Mouse (Mus musculus): ENCODE data around the gene Trim26. TPM values are rescaled to one million over a fixed set of nuclear protein-coding genes. Genes with fewer than 3 reads are reported as not detected.
A peak's percentile ranks its signal among the peaks of the same experiment; 100 is the strongest.

The Trim26 gene
- polyA plus RNA-seq, 1 experiment from 2014 or later: 37.5 TPM

DNA sequence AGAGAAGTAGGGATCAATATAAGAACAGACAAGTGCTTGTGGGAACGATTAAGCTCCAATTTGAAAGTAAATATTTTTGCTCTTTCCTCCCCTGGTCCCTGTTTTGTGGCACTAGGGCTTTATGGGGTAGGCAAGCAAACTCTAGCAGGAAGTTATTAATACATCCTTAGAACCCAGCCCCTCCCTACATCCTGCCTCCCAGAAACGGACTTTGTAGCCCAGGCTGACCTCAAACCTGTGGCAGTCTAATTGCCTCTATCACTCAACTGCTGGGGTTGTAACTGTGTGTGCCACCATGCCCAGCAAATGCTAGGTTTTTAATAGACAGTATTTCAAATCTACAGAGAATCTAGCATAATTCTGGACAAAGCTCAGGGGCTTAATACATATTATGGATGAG lies 24.7 kb downstream of the Trim26 start:
- ATAC-seq (ENCODE audit: insufficient read depth, low FRiP score, low TSS enrichment): no peak
- WGBS: 71% methylated on average over 2 of the region's 2 CpGs

DNA sequence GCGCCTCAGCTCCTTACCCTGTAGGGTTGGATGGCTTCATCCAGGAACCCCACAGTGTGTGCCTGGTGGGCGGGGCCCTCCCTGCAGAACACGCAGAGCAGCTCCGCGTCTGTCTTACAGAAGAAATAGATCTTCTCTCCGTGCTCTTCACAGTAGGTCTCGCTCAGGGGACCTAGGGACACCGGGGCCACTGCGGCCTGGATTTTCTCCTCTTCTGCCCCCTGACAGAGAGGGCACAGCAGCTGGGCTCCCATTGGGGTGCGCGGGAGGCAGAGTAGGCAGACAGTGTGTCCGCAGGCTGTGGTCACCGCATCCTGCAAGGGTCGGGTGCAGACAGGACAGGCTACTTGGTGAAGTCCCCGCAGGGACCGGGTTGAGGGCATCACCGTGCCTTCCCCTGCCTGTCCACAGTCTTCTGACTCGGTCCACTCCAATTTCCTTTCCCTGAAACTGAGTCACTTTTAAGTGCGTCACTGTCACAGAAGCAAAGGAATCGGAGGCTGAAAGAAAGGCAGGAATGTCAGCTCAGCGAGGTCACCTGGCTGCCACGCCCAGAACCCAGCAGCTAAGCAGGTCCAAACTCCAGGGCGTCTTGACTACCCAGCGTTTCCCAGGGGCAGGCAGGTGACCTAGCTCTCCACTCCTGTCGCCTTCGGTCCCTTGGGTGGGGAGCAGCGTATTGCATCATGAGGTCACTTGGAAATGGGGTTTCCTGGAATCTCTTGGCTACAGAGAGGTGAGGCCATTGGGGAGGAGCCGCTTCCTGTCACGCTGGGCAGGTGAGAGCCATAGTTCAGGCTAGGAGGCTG lies 30.0 kb downstream of the Trim26 start, which contains the start of gene Trim15:
Gene Trim15 (minus strand): TSS at position 492 of the 809 bp plus-strand sequence.
- Histone ChIP-seq H3K4me1 (ENCODE audit: control insufficient read depth, insufficient read depth, low read length) (no peaks in the 10 kb centered on the region), H3K36me3 (ENCODE audit: control insufficient read depth, insufficient read depth, low read length) (no peaks in the 10 kb centered on the region), H3K27me3 (ENCODE audit: control insufficient read depth, insufficient read depth, low read length) (0 out of 2 replicates have a peak, but pooled peaks cover 4% of the 10 kb centered on the region), H3K4me3 (ENCODE audit: low read depth, low read length) (no peak within 1 kb of the TSS), H3K27ac (ENCODE audit: low read depth, low read length) (no peak within 1 kb of the TSS), H3K4me2 (ENCODE audit: low read depth) (peak within 1 kb of the TSS; percentile 19), H3K9me3 (ENCODE audit: control insufficient read depth, low read length) (no peaks in the 10 kb centered on the region), H3K9ac (ENCODE audit: low read length) (peak within 1 kb of the TSS; percentile 30; the same call in 1 of the 2 replicates)
- no peak for DNase-seq (ENCODE audit: low spot score)
- no peak for ATAC-seq (ENCODE audit: insufficient read depth, low FRiP score, low TSS enrichment)
- 16% methylated on average over 29 of the region's 29 CpGs for WGBS

More for the DNA sequence above, 24.7 kb downstream of the Trim26 start:
- Histone ChIP-seq H3K9me3 (ENCODE audit: control insufficient read depth, low read length) (no peaks in the 10 kb centered on the region), H3K36me3 (ENCODE audit: control insufficient read depth, insufficient read depth, low read length) (peaks cover 4% of the 10 kb centered on the region; the same call in 1 of the 2 replicates), H3K27ac (ENCODE audit: low read depth, low read length) (no peak overlapping the region), H3K9ac (ENCODE audit: low read length) (no peak overlapping the region), H3K4me1 (ENCODE audit: control insufficient read depth, insufficient read depth, low read length) (no peaks in the 10 kb centered on the region), H3K4me2 (ENCODE audit: low read depth) (no peak overlapping the region), H3K4me3 (ENCODE audit: low read depth, low read length) (no peak overlapping the region), H3K27me3 (ENCODE audit: control insufficient read depth, insufficient read depth, low read length) (0 out of 2 replicates have a peak, but pooled peaks cover 4% of the 10 kb centered on the region)
- no peak for DNase-seq (ENCODE audit: low spot score)

DNA sequence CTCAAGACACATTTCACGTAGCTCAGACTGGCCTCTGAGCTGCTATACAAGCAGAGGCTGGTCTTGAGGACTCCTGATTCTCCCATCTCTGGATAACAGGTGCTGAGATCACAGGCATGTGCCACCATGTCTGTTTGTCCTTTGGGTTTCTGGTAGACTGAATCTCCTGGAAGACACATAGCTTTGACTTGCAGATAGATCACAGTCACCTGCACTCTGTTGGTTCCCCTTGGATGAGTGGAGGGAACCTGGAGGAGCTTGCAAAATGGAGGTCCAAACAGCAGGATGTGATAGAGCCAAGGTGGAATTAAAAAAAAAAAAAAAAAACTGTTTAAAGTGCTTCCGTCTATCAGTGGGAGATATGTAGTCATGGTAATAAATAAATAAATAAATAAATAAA lies 31.9 kb downstream of the Trim26 start:
- 0 out of 2 replicates have a peak, but pooled peaks cover 4% of the 10 kb centered on the region for H3K27me3 ChIP-seq (ENCODE audit: control insufficient read depth, insufficient read depth, low read length)
- H3K9me3 ChIP-seq (ENCODE audit: control insufficient read depth, low read length): no peaks in the 10 kb centered on the region
- no peak overlapping the region for H3K4me2 ChIP-seq (ENCODE audit: low read depth)
- no peaks in the 10 kb centered on the region for H3K36me3 ChIP-seq (ENCODE audit: control insufficient read depth, insufficient read depth, low read length)
- ATAC-seq (ENCODE audit: insufficient read depth, low FRiP score, low TSS enrichment) (no peak), DNase-seq (ENCODE audit: low spot score) (no peak)
- H3K4me1 ChIP-seq (ENCODE audit: control insufficient read depth, insufficient read depth, low read length): no peaks in the 10 kb centered on the region
- H3K4me3 ChIP-seq (ENCODE audit: low read depth, low read length): no peak overlapping the region
- H3K9ac ChIP-seq (ENCODE audit: low read length): no peak overlapping the region
- 87% methylated on average over 2 of the region's 2 CpGs for WGBS
- H3K27ac ChIP-seq (ENCODE audit: low read depth, low read length): no peak overlapping the region

DNA sequence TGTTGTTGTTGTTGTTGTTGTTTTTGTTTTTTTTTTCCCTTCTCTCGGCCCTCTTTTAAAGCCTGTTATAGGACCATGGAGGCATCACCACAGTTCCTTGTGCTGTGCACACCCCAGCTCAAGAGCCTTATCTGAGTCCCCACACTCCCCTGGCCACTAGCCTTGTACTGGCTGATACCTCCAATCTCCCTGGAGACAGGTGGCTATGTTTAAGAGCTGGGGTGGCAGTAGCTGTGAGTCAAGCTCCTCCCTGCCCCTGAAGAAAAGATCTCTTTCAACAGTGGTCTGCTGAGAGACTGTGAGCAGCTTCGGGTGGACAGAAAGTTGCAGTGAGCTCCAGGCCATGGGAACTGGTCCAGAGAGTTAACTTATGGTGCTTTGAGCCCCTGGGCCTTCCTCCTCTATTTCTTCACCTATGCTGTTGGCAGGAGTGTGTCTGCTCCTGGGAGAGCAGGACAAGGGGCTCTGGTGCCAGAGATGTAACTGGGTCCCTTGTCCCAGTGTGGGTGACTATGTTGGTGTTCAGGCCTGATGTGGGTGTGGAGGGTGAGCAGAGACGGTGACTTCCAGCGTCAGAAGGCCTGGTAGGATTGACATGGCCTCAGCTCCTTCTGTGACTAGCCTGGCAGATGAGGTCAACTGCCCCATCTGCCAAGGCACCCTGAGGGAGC lies 32.5 kb downstream of the Trim26 start, which contains the start of gene Trim10:
Gene Trim10 (plus strand): TSS at position 291 of the 671 bp plus-strand sequence.
- Histone ChIP-seq H3K9me3 (ENCODE audit: control insufficient read depth, low read length) (no peaks in the 10 kb centered on the region), H3K36me3 (ENCODE audit: control insufficient read depth, insufficient read depth, low read length) (no peaks in the 10 kb centered on the region), H3K27ac (ENCODE audit: low read depth, low read length) (no peak within 1 kb of the TSS), H3K4me1 (ENCODE audit: control insufficient read depth, insufficient read depth, low read length) (no peaks in the 10 kb centered on the region), H3K4me3 (ENCODE audit: low read depth, low read length) (no peak within 1 kb of the TSS), H3K4me2 (ENCODE audit: low read depth) (no peak within 1 kb of the TSS), H3K27me3 (ENCODE audit: control insufficient read depth, insufficient read depth, low read length) (0 out of 2 replicates have a peak, but pooled peaks cover 4% of the 10 kb centered on the region), H3K9ac (ENCODE audit: low read length) (no peak within 1 kb of the TSS)
- DNase-seq (ENCODE audit: low spot score) (no peak), ATAC-seq (ENCODE audit: insufficient read depth, low FRiP score, low TSS enrichment) (no peak)
- WGBS: 85% methylated on average over 4 of the region's 4 CpGs

DNA sequence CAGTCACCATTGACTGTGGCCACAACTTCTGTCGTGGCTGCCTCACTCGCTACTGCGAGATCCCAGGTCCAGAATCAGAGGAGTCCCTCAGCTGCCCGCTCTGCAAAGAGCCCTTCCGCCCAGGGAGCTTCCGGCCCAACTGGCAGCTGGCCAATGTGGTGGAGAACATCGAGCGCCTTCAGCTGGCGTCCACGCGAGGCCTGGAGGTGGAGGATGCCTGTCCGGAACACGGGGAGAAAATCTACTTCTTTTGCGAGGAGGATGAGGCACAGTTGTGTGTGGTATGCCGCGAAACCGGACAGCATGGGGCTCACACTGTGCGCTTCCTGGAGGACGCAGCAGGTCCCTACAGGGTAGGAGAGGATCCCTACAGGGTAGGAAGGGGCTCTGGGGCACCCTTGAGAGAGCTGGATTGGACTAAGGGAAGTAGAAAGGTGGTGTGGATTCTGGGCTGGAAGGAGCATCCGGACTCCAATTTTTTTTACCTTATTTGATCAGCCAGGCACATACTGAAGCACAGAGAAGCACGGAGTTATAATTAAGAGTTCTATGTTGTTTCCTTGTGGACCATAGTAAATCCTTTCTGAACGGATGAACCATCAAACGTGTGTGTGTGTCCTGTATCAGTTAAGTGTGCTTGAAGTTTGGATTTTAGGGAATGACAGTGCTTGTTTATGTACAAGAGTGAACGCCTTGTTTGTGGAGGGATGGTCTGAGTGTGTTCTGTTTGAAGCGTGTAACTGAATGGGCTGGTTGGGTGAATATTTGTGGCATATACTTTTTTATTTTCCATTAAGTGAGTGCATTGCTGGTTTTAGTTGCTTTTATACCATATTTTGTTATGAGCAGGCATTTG lies 33.2 kb downstream of the Trim26 start:
- Histone ChIP-seq H3K4me1 (ENCODE audit: control insufficient read depth, insufficient read depth, low read length) (no peaks in the 10 kb centered on the region), H3K9me3 (ENCODE audit: control insufficient read depth, low read length) (no peaks in the 10 kb centered on the region), H3K9ac (ENCODE audit: low read length) (no peak overlapping the region), H3K4me3 (ENCODE audit: low read depth, low read length) (no peak overlapping the region), H3K36me3 (ENCODE audit: control insufficient read depth, insufficient read depth, low read length) (no peaks in the 10 kb centered on the region), H3K27ac (ENCODE audit: low read depth, low read length) (no peak overlapping the region), H3K4me2 (ENCODE audit: low read depth) (no peak overlapping the region), H3K27me3 (ENCODE audit: control insufficient read depth, insufficient read depth, low read length) (0 out of 2 replicates have a peak, but pooled peaks cover 4% of the 10 kb centered on the region)
- DNase-seq (ENCODE audit: low spot score) (no peak), ATAC-seq (ENCODE audit: insufficient read depth, low FRiP score, low TSS enrichment) (no peak)
- 82% methylated on average over 25 of the region's 25 CpGs for WGBS

DNA sequence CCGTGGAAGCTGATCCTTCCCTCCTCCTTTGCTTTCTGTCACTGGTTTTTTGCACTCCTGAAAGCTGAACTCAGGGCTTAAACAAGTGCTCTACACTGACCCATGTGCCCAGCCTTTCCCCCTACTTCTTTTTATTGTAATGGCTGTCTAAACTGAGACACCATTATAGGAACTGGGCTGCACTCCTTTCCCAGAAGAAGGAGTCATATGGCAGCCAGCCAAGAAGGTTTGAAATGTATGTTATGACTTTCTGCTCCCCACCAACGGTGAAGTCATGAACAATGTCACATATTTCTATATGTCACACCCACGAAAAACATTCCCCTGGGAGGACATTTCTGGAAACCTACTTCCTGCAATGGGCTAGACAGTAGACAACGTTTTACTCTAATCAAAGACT lies 37.7 kb downstream of the Trim26 start:
- no peaks in the 10 kb centered on the region for H3K36me3 ChIP-seq (ENCODE audit: control insufficient read depth, insufficient read depth, low read length)
- ATAC-seq (ENCODE audit: insufficient read depth, low FRiP score, low TSS enrichment): no peak
- H3K9ac ChIP-seq (ENCODE audit: low read length): no peak overlapping the region
- WGBS: 66% methylated on average over 4 of the region's 4 CpGs
- no peaks in the 10 kb centered on the region for H3K9me3 ChIP-seq (ENCODE audit: control insufficient read depth, low read length)
- no peak overlapping the region for H3K27ac ChIP-seq (ENCODE audit: low read depth, low read length)
- H3K4me2 ChIP-seq (ENCODE audit: low read depth): no peak overlapping the region
- no peak overlapping the region for H3K4me3 ChIP-seq (ENCODE audit: low read depth, low read length)
- no peaks in the 10 kb centered on the region for H3K27me3 ChIP-seq (ENCODE audit: control insufficient read depth, insufficient read depth, low read length)
- H3K4me1 ChIP-seq (ENCODE audit: control insufficient read depth, insufficient read depth, low read length): no peaks in the 10 kb centered on the region
- no peak for DNase-seq (ENCODE audit: low spot score)

DNA sequence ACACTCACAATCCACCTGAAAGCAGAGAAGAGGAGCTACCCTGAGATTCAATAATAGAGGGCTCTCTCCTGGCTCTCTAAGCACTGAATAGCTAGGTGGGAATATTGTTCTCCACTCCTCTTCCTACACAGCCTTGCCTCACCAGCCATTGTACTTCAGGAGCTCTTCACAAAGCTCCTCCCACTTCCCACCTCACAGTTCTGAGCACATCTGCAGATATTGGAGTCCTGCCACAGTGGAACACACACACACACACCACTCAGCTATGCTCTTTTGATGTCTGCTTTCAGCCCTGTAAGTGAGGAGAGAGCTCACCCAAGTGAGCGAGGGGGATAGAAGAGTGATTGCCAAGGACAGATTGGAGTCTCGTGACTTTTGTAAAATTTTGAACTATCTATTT lies 46.4 kb downstream of the Trim26 start:
- H3K9ac ChIP-seq (ENCODE audit: low read length): no peak overlapping the region
- no peak overlapping the region for H3K4me3 ChIP-seq (ENCODE audit: low read depth, low read length)
- no peaks in the 10 kb centered on the region for H3K4me1 ChIP-seq (ENCODE audit: control insufficient read depth, insufficient read depth, low read length)
- no peak overlapping the region for H3K27ac ChIP-seq (ENCODE audit: low read depth, low read length)
- no peak for DNase-seq (ENCODE audit: low spot score)
- WGBS: 92% methylated on average over 2 of the region's 2 CpGs
- no peaks in the 10 kb centered on the region for H3K9me3 ChIP-seq (ENCODE audit: control insufficient read depth, low read length)
- ATAC-seq (ENCODE audit: insufficient read depth, low FRiP score, low TSS enrichment): no peak
- no peak overlapping the region for H3K4me2 ChIP-seq (ENCODE audit: low read depth)
- no peaks in the 10 kb centered on the region for H3K36me3 ChIP-seq (ENCODE audit: control insufficient read depth, insufficient read depth, low read length)
- H3K27me3 ChIP-seq (ENCODE audit: control insufficient read depth, insufficient read depth, low read length): no peaks in the 10 kb centered on the region

DNA sequence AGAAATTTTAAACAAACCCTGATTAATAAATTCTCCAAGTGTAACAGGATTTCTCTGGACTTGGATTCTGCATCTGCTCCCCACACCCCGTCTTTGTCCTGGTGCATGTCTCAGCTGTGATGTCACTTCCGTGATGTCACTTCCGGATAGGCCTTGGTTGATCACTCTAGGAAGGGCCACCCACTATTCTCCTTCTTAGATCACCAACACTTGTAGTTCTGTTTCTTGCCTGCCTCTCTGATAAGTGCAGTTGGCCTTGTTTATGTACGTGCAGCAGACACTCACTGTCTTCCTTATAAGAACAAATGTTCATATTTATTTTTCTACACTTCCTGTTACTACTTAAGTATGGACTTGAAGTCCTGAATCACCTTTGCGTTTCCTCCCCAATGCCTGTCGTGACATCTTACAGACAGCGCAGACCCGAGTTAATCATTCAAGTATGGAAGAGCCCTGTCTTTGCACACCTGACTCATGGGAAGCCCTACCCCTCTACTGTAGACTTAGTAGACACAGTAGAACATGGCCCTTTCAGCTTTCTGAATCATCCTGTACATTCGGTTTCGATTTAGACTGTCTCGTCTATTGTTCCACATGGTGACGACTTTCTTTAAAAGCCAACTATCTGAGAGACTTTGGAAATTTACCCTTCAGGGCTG lies 48.3 kb downstream of the Trim26 start:
- H3K9me3 ChIP-seq (ENCODE audit: control insufficient read depth, low read length): no peaks in the 10 kb centered on the region
- H3K4me1 ChIP-seq (ENCODE audit: control insufficient read depth, insufficient read depth, low read length): no peaks in the 10 kb centered on the region
- H3K36me3 ChIP-seq (ENCODE audit: control insufficient read depth, insufficient read depth, low read length): no peaks in the 10 kb centered on the region
- no peak overlapping the region for H3K4me3 ChIP-seq (ENCODE audit: low read depth, low read length)
- H3K27ac ChIP-seq (ENCODE audit: low read depth, low read length): no peak overlapping the region
- WGBS: 96% methylated on average over 12 of the region's 12 CpGs
- H3K9ac ChIP-seq (ENCODE audit: low read length): no peak overlapping the region
- H3K4me2 ChIP-seq (ENCODE audit: low read depth): no peak overlapping the region
- DNase-seq (ENCODE audit: low spot score) (no peak), ATAC-seq (ENCODE audit: insufficient read depth, low FRiP score, low TSS enrichment) (no peak)
- no peaks in the 10 kb centered on the region for H3K27me3 ChIP-seq (ENCODE audit: control insufficient read depth, insufficient read depth, low read length)
